14 mouse cellular contexts compared by ENCODE assay signal in genomic region chr7:19136673-19137334, GRCm38 (mm10). TPM values are rescaled to one million over a fixed set of nuclear protein-coding genes. Genes with fewer than 3 reads are reported as not detected.
A peak's percentile ranks its signal among the peaks of the same experiment; 100 is the strongest.
DNase-seq lines count a peak whose midpoint lies in the region; ATAC-seq and TF ChIP-seq lines count a peak whose summit lies in the region.
"Had no signal": no experiment of that assay in that cellular context is flagged by ENCODE, and none has a peak within 500 bp of the region (broad histone marks: within the 10 kb centered on the region; RNA-seq: fewer than 3 reads in every experiment).

No protein-coding gene starts in this region.

- TF ChIP-seq CTCF in stomach, postnatal 0 days (IDR thresholded peaks at IDR 0.05; ENCODE audit: low read depth) = no peak

- no peak overlapping the region for H3K4me3 ChIP-seq in stomach, postnatal 0 days (ENCODE audit: low read depth, low read length)
- H3K4me3 ChIP-seq: stomach, embryonic 15.5 days had no signal

- H3K27ac ChIP-seq in stomach, postnatal 0 days (replicated peaks) = no peak overlapping the region
- H3K27ac ChIP-seq: hindbrain, postnatal 0 days; stomach, embryonic 15.5 days had no signal

- peaks cover 22% of the 10 kb centered on the region for H3K36me3 ChIP-seq in stomach, postnatal 0 days (ENCODE audit: control insufficient read depth, insufficient read depth, low read length)

- DNase-seq in cerebellum, adult 9-11 months = peak; percentile 50
- no peak for DNase-seq in cerebellum, postnatal 10 days
- peak; percentile 48 to 50 for DNase-seq in left cerebral cortex, adult 18-20 months (ENCODE audit: low spot score in 2 of 2)
- DNase-seq in left cerebral cortex, postnatal 10 days (ENCODE audit: extremely low spot score in 1 of 2, low spot score in 2 of 2) = no peak
- peak; percentile 35 for DNase-seq in thymus, postnatal 14 days
- DNase-seq in thymus, postnatal 10 days (ENCODE audit: low spot score in 2 of 2) = no peak
- DNase-seq in thymus, postnatal 4 days = peak; percentile 41
- DNase-seq in stomach, postnatal 0 days (ENCODE audit: low spot score) = no peak
- DNase-seq: cerebellum, adult 9-10 months had no signal

- no peak for ATAC-seq in stomach, postnatal 0 days (ENCODE audit: low FRiP score, low TSS enrichment)
- ATAC-seq: forebrain, embryonic 14.5 days; hindbrain, postnatal 0 days had no signal

- WGBS in stomach, postnatal 0 days = 88% methylated on average over 38 of the region's 38 CpGs

- no peaks in the 10 kb centered on the region for H3K9me3 ChIP-seq in stomach, postnatal 0 days (ENCODE audit: control insufficient read depth, low read length)
- H3K9me3 ChIP-seq: stomach, embryonic 15.5 days had no signal

- H3K9ac ChIP-seq in stomach, postnatal 0 days (ENCODE audit: low read length) = no peak overlapping the region
- H3K9ac ChIP-seq: stomach, embryonic 15.5 days had no signal

- no peaks in the 10 kb centered on the region for H3K27me3 ChIP-seq in stomach, postnatal 0 days (ENCODE audit: control insufficient read depth, insufficient read depth, low read length)
- H3K27me3 ChIP-seq: stomach, embryonic 15.5 days had no signal

- 0 out of 2 replicates have a peak, but pooled peaks cover 2% of the 10 kb centered on the region for H3K4me1 ChIP-seq in stomach, postnatal 0 days (replicated peaks; ENCODE audit: control insufficient read depth, insufficient read depth)

- H3K4me2 ChIP-seq in stomach, postnatal 0 days (replicated peaks; ENCODE audit: low read depth) = no peak overlapping the region
- H3K4me2 ChIP-seq: stomach, embryonic 15.5 days had no signal

- intact Hi-C loops in left cerebral cortex, postnatal 10 days (cut with DNase I) = no loop called here

- no peak for TF ChIP-seq EP300 in stomach, postnatal 0 days (optimal IDR thresholded peaks at IDR 0.05)

RNA-seq across cellular contexts. Expression of gene Qpctl, which starts 12.3 kb away (rescaled TPM):
- total RNA-seq in left cerebral cortex, adult 18-20 months (2021) = 10 to 100 TPM; 15.0 to 17.0 TPM
- total RNA-seq in left cerebral cortex, postnatal 10 days (2021) = 10 to 100 TPM; 22.6 to 23.1 TPM
- polyA plus RNA-seq in stomach, postnatal 0 days (2015; fragmentation: Nextera tagmentation; extraction: Ambion mirVana) = 11.3 and 11.8 TPM in 2 replicates

RNA-seq across cellular contexts. Expression of gene Snrpd2, which starts 12.7 kb away (rescaled TPM):
- 10 to 100 TPM; 73.9 to 78.5 TPM for total RNA-seq in left cerebral cortex, adult 18-20 months (2021)
- total RNA-seq in left cerebral cortex, postnatal 10 days (2021) = 10 to 100 TPM; 99.2 to 99.9 TPM
- polyA plus RNA-seq in stomach, postnatal 0 days (2015; fragmentation: Nextera tagmentation; extraction: Ambion mirVana) = 96.9 and 103 TPM in 2 replicates

RNA-seq across cellular contexts. Expression of gene Fbxo46, which starts 17.1 kb away (rescaled TPM):
- total RNA-seq in left cerebral cortex, adult 18-20 months (2021) = 10 to 100 TPM; 13.6 to 15.6 TPM
- 10 to 100 TPM; 13.0 to 13.6 TPM for total RNA-seq in left cerebral cortex, postnatal 10 days (2021)
- polyA plus RNA-seq in stomach, postnatal 0 days (2015; fragmentation: Nextera tagmentation; extraction: Ambion mirVana) = 6.5 and 6.7 TPM in 2 replicates

RNA-seq across cellular contexts. Expression of gene Gm4969, which starts 18.6 kb away (rescaled TPM):
- total RNA-seq in left cerebral cortex, adult 18-20 months (2021) = under 1 TPM; 0.16 to 0.40 TPM
- 1 to 10 TPM; 1.5 to 3.1 TPM for total RNA-seq in left cerebral cortex, postnatal 10 days (2021)
- 0.72 and 0.76 TPM in 2 replicates for polyA plus RNA-seq in stomach, postnatal 0 days (2015; fragmentation: Nextera tagmentation; extraction: Ambion mirVana)
- total RNA-seq: heart, adult 18-20 months had no signal
- polyA plus RNA-seq: small intestine, adult 2 months had no signal

RNA-seq across cellular contexts. Expression of gene Gipr, which starts 29.1 kb away (rescaled TPM):
- total RNA-seq in left cerebral cortex, adult 18-20 months (2021) = 1 to 10 TPM; 1.4 to 1.8 TPM
- 1 to 10 TPM; 4.7 to 4.8 TPM for total RNA-seq in left cerebral cortex, postnatal 10 days (2021)
- 0.22 and 0.27 TPM in 2 replicates for polyA plus RNA-seq in stomach, postnatal 0 days (2015; fragmentation: Nextera tagmentation; extraction: Ambion mirVana)

Comparison
In these comparisons a context has a peak if more than half of its experiments do, and no peak if none do; other contexts are left out.
1. DNase-seq: peak in cerebellum, adult 9-11 months (single experiment), left cerebral cortex, adult 18-20 months (2 of 2), thymus, postnatal 14 days (single experiment) and thymus, postnatal 4 days (single experiment); none in cerebellum, postnatal 10 days (0 of 2), left cerebral cortex, postnatal 10 days (0 of 2), thymus, postnatal 10 days (0 of 2) and stomach, postnatal 0 days (single experiment).